Mouse (Mus musculus) bone marrow, adult 2 months (tissue): ENCODE results near the gene Mical3.

Source experiments
- CTCF ChIP-seq: fragments of 200-500 bp; IDR thresholded peaks from 2 replicates; pipeline ENCODE4 v1.5.1; 2011; ENCODE audit warnings: low read length, control low read depth; ENCODE audit not compliant: control insufficient read depth, insufficient read depth
- POLR2A ChIP-seq: fragments of 200-500 bp; IDR thresholded peaks from 2 replicates; pipeline ENCODE4 v1.6.1; 2011; ENCODE audit warnings: low read depth, mild to moderate bottlenecking, control low read depth, low read length, borderline replicate concordance; ENCODE audit not compliant: control insufficient read depth

- TF ChIP-seq POLR2A, result no peak
- TF ChIP-seq CTCF, result no peak
Measured at GRCm38 (mm10) chr6:121103406-121104171, 27.2 kb downstream of the Mical3 start.
